In genomic region chr13:95418575-95419203, GRCm38 (mm10) we compare ENCODE assay signal across 23 mouse cellular contexts. TPM values are rescaled to one million over a fixed set of nuclear protein-coding genes. Genes with fewer than 3 reads are reported as not detected.
DNase-seq lines count a peak whose midpoint lies in the region; ATAC-seq and TF ChIP-seq lines count a peak whose summit lies in the region.
"Had no signal": no experiment of that assay in that cellular context is flagged by ENCODE, and none has a peak within 500 bp of the region (broad histone marks: within the 10 kb centered on the region; RNA-seq: fewer than 3 reads in every experiment).

No protein-coding gene starts in this region.

- no peak overlapping the region for H3K4me2 ChIP-seq in forebrain, postnatal 0 days (ENCODE audit: low read depth)
- peak overlapping the region; percentile 23 for H3K4me2 ChIP-seq in hindbrain, embryonic 16.5 days (ENCODE audit: low read length)
- H3K4me2 ChIP-seq in midbrain, embryonic 15.5 days: peak overlapping the region; percentile 35
- H3K4me2 ChIP-seq: embryonic facial prominence, embryonic 13.5 days; liver, embryonic 12.5 days; lung, embryonic 15.5 days had no signal

- no peak overlapping the region; the same call in 1 of the 2 replicates for H3K4me3 ChIP-seq in G1E (ENCODE audit: low read depth, low read length)
- no peak overlapping the region for H3K4me3 ChIP-seq in forebrain, postnatal 0 days (ENCODE audit: low read depth, low read length)
- no peak overlapping the region for H3K4me3 ChIP-seq in hindbrain, embryonic 16.5 days (ENCODE audit: low read length)
- H3K4me3 ChIP-seq in midbrain, embryonic 15.5 days: no peak overlapping the region
- H3K4me3 ChIP-seq in layer of hippocampus, adult 2 months: no peak overlapping the region; the same call in 1 of the 2 replicates
- H3K4me3 ChIP-seq: embryonic facial prominence, embryonic 13.5 days; liver, embryonic 12.5 days; lung, embryonic 15.5 days; myocyte had no signal

- H3K9ac ChIP-seq in forebrain, postnatal 0 days: no peak overlapping the region
- H3K9ac ChIP-seq in hindbrain, embryonic 16.5 days (ENCODE audit: low read depth, low read length): no peak overlapping the region
- H3K9ac ChIP-seq in midbrain, embryonic 15.5 days: no peak overlapping the region
- H3K9ac ChIP-seq: embryonic facial prominence, embryonic 13.5 days; liver, embryonic 12.5 days; lung, embryonic 15.5 days had no signal

- WGBS in forebrain, postnatal 0 days: 22% methylated on average over 6 of the region's 6 CpGs
- 34% methylated on average over 6 of the region's 6 CpGs for WGBS in hindbrain, embryonic 16.5 days
- WGBS in midbrain, embryonic 15.5 days: 18% methylated on average over 6 of the region's 6 CpGs

- H3K9me3 ChIP-seq in G1E (replicated peaks): no peaks in the 10 kb centered on the region; the same call in 1 of the 2 replicates
- H3K9me3 ChIP-seq in forebrain, postnatal 0 days (ENCODE audit: low read length): no peaks in the 10 kb centered on the region
- H3K9me3 ChIP-seq in hindbrain, embryonic 16.5 days (ENCODE audit: control insufficient read depth, low read length): no peaks in the 10 kb centered on the region
- no peaks in the 10 kb centered on the region for H3K9me3 ChIP-seq in midbrain, embryonic 15.5 days
- H3K9me3 ChIP-seq: embryonic facial prominence, embryonic 13.5 days; liver, embryonic 12.5 days; lung, embryonic 15.5 days had no signal

- peaks cover 68% of the 10 kb centered on the region for H3K4me1 ChIP-seq in G1E (ENCODE audit: insufficient read depth, low read depth, low read length)
- peaks cover 5% of the 10 kb centered on the region; the same call in 1 of the 2 replicates for H3K4me1 ChIP-seq in forebrain, postnatal 0 days (ENCODE audit: insufficient read depth)
- peaks cover 12% of the 10 kb centered on the region for H3K4me1 ChIP-seq in hindbrain, embryonic 16.5 days (ENCODE audit: control insufficient read depth, insufficient read depth, low read depth, low read length)
- peaks cover 23% of the 10 kb centered on the region for H3K4me1 ChIP-seq in midbrain, embryonic 15.5 days
- H3K4me1 ChIP-seq: lung, embryonic 15.5 days had no signal

- no peak for TF ChIP-seq CTCF in G1E (IDR thresholded peaks at IDR 0.05; ENCODE audit: low read depth, low read length)
- TF ChIP-seq CTCF in forebrain, postnatal 0 days (IDR thresholded peaks at IDR 0.05; ENCODE audit: low read depth): no peak
- no peak for TF ChIP-seq CTCF in layer of hippocampus, adult 2 months (conservative IDR thresholded peaks at IDR 0.05)

- intact Hi-C loops in left cerebral cortex, postnatal 14 days (cut with DNase I): no loop called here

- no peak for ATAC-seq in G1E (ENCODE audit: extremely low read depth, insufficient number of reproducible peaks, low FRiP score, poor library complexity, severe bottlenecking)
- ATAC-seq in forebrain, postnatal 0 days: 0 out of 2 replicates have a peak, but pooled peaks have one; percentile 1
- ATAC-seq in hindbrain, embryonic 16.5 days: peak; percentile 16; the same call in 1 of the 2 replicates
- peak; percentile 59 for ATAC-seq in midbrain, embryonic 15.5 days (replicated peaks)
- ATAC-seq: liver, embryonic 12.5 days had no signal

- DNase-seq in G1E (ENCODE audit: low spot score): peak; percentile 15
- no peak for DNase-seq in forebrain, postnatal 0 days
- no peak for DNase-seq in Muller cell, postnatal 12 days (ENCODE audit: inconsistent ontology term)
- no peak for DNase-seq in left cerebral cortex, postnatal 14 days (ENCODE audit: low spot score in 2 of 2)
- DNase-seq in urinary bladder, adult 2 months (ENCODE audit: low spot score): no peak
- DNase-seq in layer of hippocampus, adult 2 months (ENCODE audit: low spot score in 2 of 2): no peak
- DNase-seq: cerebellum, postnatal 36 days; kidney, adult 11 months; thymus, postnatal 36 days had no signal

- H3K27me3 ChIP-seq in G1E (ENCODE audit: insufficient read depth, low read length): no peaks in the 10 kb centered on the region
- H3K27me3 ChIP-seq in forebrain, postnatal 0 days (ENCODE audit: insufficient read depth, low read length): no peaks in the 10 kb centered on the region
- no peaks in the 10 kb centered on the region for H3K27me3 ChIP-seq in hindbrain, embryonic 16.5 days (replicated peaks; ENCODE audit: control insufficient read depth, insufficient read depth, low read length)
- H3K27me3 ChIP-seq in midbrain, embryonic 15.5 days (replicated peaks): no peaks in the 10 kb centered on the region
- H3K27me3 ChIP-seq: embryonic facial prominence, embryonic 13.5 days; lung, embryonic 15.5 days had no signal

- H3K27ac ChIP-seq in forebrain, postnatal 0 days (ENCODE audit: low read depth, low read length): peak overlapping the region; percentile 54; the same call in 1 of the 2 replicates
- H3K27ac ChIP-seq in hindbrain, embryonic 16.5 days (ENCODE audit: low read depth, low read length): peak overlapping the region; percentile 42; the same call in 1 of the 2 replicates
- H3K27ac ChIP-seq in midbrain, embryonic 15.5 days: peak overlapping the region; percentile 72
- no peak overlapping the region for H3K27ac ChIP-seq in layer of hippocampus, adult 2 months
- H3K27ac ChIP-seq: embryonic facial prominence, embryonic 13.5 days; kidney, postnatal 0 days; liver, embryonic 12.5 days; lung, embryonic 15.5 days had no signal

- no peaks in the 10 kb centered on the region for H3K36me3 ChIP-seq in G1E (replicated peaks)
- H3K36me3 ChIP-seq in forebrain, postnatal 0 days (ENCODE audit: insufficient read depth): no peaks in the 10 kb centered on the region
- no peaks in the 10 kb centered on the region for H3K36me3 ChIP-seq in hindbrain, embryonic 16.5 days (ENCODE audit: control insufficient read depth, insufficient read depth, low read length)
- H3K36me3 ChIP-seq in midbrain, embryonic 15.5 days (replicated peaks): no peaks in the 10 kb centered on the region
- H3K36me3 ChIP-seq: embryonic facial prominence, embryonic 13.5 days; liver, embryonic 12.5 days; lung, embryonic 15.5 days had no signal

RNA-seq across cellular contexts. Expression of gene Crhbp, which starts 26.0 kb away (rescaled TPM):
- total RNA-seq in G1E (2014; fragmentation: Nextera tagmentation) (0.45 and 0.58 TPM in 2 replicates), G1E (2017) (not detected in 2 replicates)
- not detected in 2 replicates for polyA plus RNA-seq in G1E (2012)
- 4.5 and 4.6 TPM in 2 replicates for total RNA-seq in forebrain, postnatal 0 days (2014; rRNA removed)
- polyA plus RNA-seq in forebrain, postnatal 0 days (2015; fragmentation: Nextera tagmentation; extraction: Ambion mirVana): 5.1 and 5.5 TPM in 2 replicates
- polyA plus RNA-seq in hindbrain, embryonic 16.5 days (2015; fragmentation: Nextera tagmentation; extraction: Ambion mirVana): 8.2 and 11.7 TPM in 2 replicates
- polyA plus RNA-seq in midbrain, embryonic 15.5 days (2015; fragmentation: Nextera tagmentation; extraction: Ambion mirVana): 2.7 and 3.4 TPM in 2 replicates
- 10 to 100 TPM; 16.8 to 20.2 TPM for total RNA-seq in left cerebral cortex, postnatal 14 days (2021)
- 3.1 and 4.0 TPM in 2 replicates for polyA plus RNA-seq in urinary bladder, adult 2 months (2012; rRNA removed)
- total RNA-seq in layer of hippocampus, adult 2 months (2021): 10 to 100 TPM; 19.9 to 20.9 TPM
- total RNA-seq: hematopoietic stem cell, adult 5-6 weeks had no signal
- polyA plus RNA-seq: adrenal gland, adult 2 months; heart, embryonic 14.5 days; liver, embryonic 12.5 days; spleen, adult 2 months had no signal

RNA-seq across cellular contexts. Expression of gene Aggf1, which starts 43.5 kb away (rescaled TPM):
- total RNA-seq in G1E (2014; fragmentation: Nextera tagmentation) (30.6 and 35.6 TPM in 2 replicates), G1E (2017) (52.6 and 55.8 TPM in 2 replicates)
- 31.0 and 34.7 TPM in 2 replicates for polyA plus RNA-seq in G1E (2012)
- 34.3 and 36.5 TPM in 2 replicates for total RNA-seq in forebrain, postnatal 0 days (2014; rRNA removed)
- 31.0 and 32.8 TPM in 2 replicates for polyA plus RNA-seq in forebrain, postnatal 0 days (2015; fragmentation: Nextera tagmentation; extraction: Ambion mirVana)
- 31.4 and 33.0 TPM in 2 replicates for polyA plus RNA-seq in hindbrain, embryonic 16.5 days (2015; fragmentation: Nextera tagmentation; extraction: Ambion mirVana)
- 41.8 and 42.9 TPM in 2 replicates for polyA plus RNA-seq in midbrain, embryonic 15.5 days (2015; fragmentation: Nextera tagmentation; extraction: Ambion mirVana)
- 10 to 100 TPM; 44.4 to 47.0 TPM for total RNA-seq in left cerebral cortex, postnatal 14 days (2021)
- polyA plus RNA-seq in urinary bladder, adult 2 months (2012; rRNA removed): 26.2 and 27.0 TPM in 2 replicates
- 10 to 100 TPM; 46.4 to 51.4 TPM for total RNA-seq in layer of hippocampus, adult 2 months (2021)

RNA-seq across cellular contexts. Expression of gene S100z, which starts 59.8 kb away (rescaled TPM):
- total RNA-seq in G1E (2014; fragmentation: Nextera tagmentation) (not detected in 2 replicates), G1E (2017) (not detected in 2 replicates)
- not detected in 2 replicates for polyA plus RNA-seq in G1E (2012)
- total RNA-seq in forebrain, postnatal 0 days (2014; rRNA removed): not detected in 2 replicates
- polyA plus RNA-seq in forebrain, postnatal 0 days (2015; fragmentation: Nextera tagmentation; extraction: Ambion mirVana): not detected in 2 replicates
- polyA plus RNA-seq in hindbrain, embryonic 16.5 days (2015; fragmentation: Nextera tagmentation; extraction: Ambion mirVana): not detected in 2 replicates
- polyA plus RNA-seq in midbrain, embryonic 15.5 days (2015; fragmentation: Nextera tagmentation; extraction: Ambion mirVana): not detected in 2 replicates
- total RNA-seq in left cerebral cortex, postnatal 14 days (2021): not detected
- 0.25 TPM in 1 of 2 replicates, not detected in the other for polyA plus RNA-seq in urinary bladder, adult 2 months (2012; rRNA removed)
- total RNA-seq in layer of hippocampus, adult 2 months (2021): not detected
- total RNA-seq: adrenal gland, adult 2 months; ES-E14; hematopoietic stem cell, adult 5-6 weeks; layer of hippocampus, adult 18-20 months had no signal
- polyA plus RNA-seq: adrenal gland, adult 2 months; heart, embryonic 14.5 days; kidney, postnatal 0 days; limb, embryonic 11.5 days; liver, embryonic 12.5 days; lung, embryonic 15.5 days; myocyte; spleen, adult 2 months had no signal
